22 mouse cellular contexts compared by ENCODE assay signal in the genomic region with DNA sequence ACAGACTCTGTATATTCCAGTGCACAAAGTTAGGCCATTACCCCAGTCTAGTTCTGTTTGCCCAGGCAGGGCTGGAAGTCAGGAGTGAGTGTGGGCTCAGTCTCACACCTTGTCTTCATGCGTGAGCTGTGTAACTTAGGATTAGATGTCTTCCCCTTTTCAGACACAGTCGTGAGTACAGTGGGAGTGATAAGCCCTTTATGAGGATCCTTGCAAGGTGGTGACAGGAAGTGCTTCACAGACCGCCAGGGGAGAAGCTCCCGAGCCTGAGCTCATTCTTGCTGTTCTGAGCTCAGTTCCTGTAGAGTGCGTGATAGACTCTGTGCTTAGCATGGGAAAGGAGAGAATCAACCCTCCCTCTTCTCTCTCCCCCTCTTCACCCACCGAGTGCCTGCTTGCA. TPM values are rescaled to one million over a fixed set of nuclear protein-coding genes. Genes with fewer than 3 reads are reported as not detected.
DNase-seq lines count a peak whose midpoint lies in the region; ATAC-seq and TF ChIP-seq lines count a peak whose summit lies in the region.
"Had no signal": no experiment of that assay in that cellular context is flagged by ENCODE, and none has a peak within 500 bp of the region (broad histone marks: within the 10 kb centered on the region; RNA-seq: fewer than 3 reads in every experiment).

No protein-coding gene starts in this region.

- intact Hi-C loops in heart, adult 2 months (cut with DNase I), result no loop called here
- intact Hi-C loops in heart, postnatal 10 days (cut with DNase I), result no loop called here

- no peak overlapping the region for H3K4me2 ChIP-seq in hindbrain, embryonic 13.5 days
- no peak overlapping the region for H3K4me2 ChIP-seq in hindbrain, embryonic 16.5 days (ENCODE audit: low read length)
- H3K4me2 ChIP-seq: embryonic facial prominence, embryonic 12.5 days; liver, embryonic 11.5 days; stomach, embryonic 15.5 days had no signal

- TF ChIP-seq CTCF in heart, adult 2 months (IDR thresholded peaks at IDR 0.05), result no peak

- 38% methylated on average over 6 of the region's 6 CpGs for WGBS in heart, adult 2 months
- 88% methylated on average over 6 of the region's 6 CpGs for WGBS in hindbrain, embryonic 13.5 days
- WGBS in hindbrain, embryonic 16.5 days, result 89% methylated on average over 6 of the region's 6 CpGs

- H3K79me2 ChIP-seq in heart, adult 2 months (replicated peaks; ENCODE audit: control insufficient read depth, insufficient read depth, low read length), result no peaks in the 10 kb centered on the region

- no peak overlapping the region for H3K9ac ChIP-seq in heart, adult 2 months (ENCODE audit: low read depth, low read length)
- no peak overlapping the region for H3K9ac ChIP-seq in hindbrain, embryonic 13.5 days
- H3K9ac ChIP-seq in hindbrain, embryonic 16.5 days (ENCODE audit: low read depth, low read length), result no peak overlapping the region
- H3K9ac ChIP-seq: embryonic facial prominence, embryonic 12.5 days; forebrain, postnatal 0 days; stomach, embryonic 15.5 days had no signal

- no peak for TF ChIP-seq POLR2A in heart, adult 2 months (IDR thresholded peaks at IDR 0.05; ENCODE audit: insufficient read depth, low read depth, low read length)

- peaks cover 31% of the 10 kb centered on the region for H3K4me1 ChIP-seq in heart, adult 2 months (ENCODE audit: control insufficient read depth, insufficient read depth, low read length)
- H3K4me1 ChIP-seq in hindbrain, embryonic 13.5 days (replicated peaks), result no peaks in the 10 kb centered on the region
- H3K4me1 ChIP-seq in hindbrain, embryonic 16.5 days (ENCODE audit: control insufficient read depth, insufficient read depth, low read depth, low read length), result no peaks in the 10 kb centered on the region

- H3K27me3 ChIP-seq in heart, adult 2 months (ENCODE audit: control insufficient read depth, insufficient read depth, low read length), result no peaks in the 10 kb centered on the region
- H3K27me3 ChIP-seq in hindbrain, embryonic 13.5 days, result no peaks in the 10 kb centered on the region
- H3K27me3 ChIP-seq in hindbrain, embryonic 16.5 days (replicated peaks; ENCODE audit: control insufficient read depth, insufficient read depth, low read length), result no peaks in the 10 kb centered on the region
- H3K27me3 ChIP-seq: embryonic facial prominence, embryonic 12.5 days; stomach, embryonic 15.5 days had no signal

- peak; percentile 43 for ATAC-seq in megakaryocyte, adult 5-6 weeks (ENCODE audit: poor library complexity, severe bottlenecking)
- no peak for ATAC-seq in hindbrain, embryonic 13.5 days (ENCODE audit: low FRiP score)
- ATAC-seq in hindbrain, embryonic 16.5 days, result no peak
- ATAC-seq: forebrain, postnatal 0 days had no signal

- H3K36me3 ChIP-seq in heart, adult 2 months (ENCODE audit: control insufficient read depth, insufficient read depth, low read length), result peaks cover 10% of the 10 kb centered on the region
- H3K36me3 ChIP-seq in hindbrain, embryonic 13.5 days, result peaks cover 57% of the 10 kb centered on the region
- H3K36me3 ChIP-seq in hindbrain, embryonic 16.5 days (ENCODE audit: control insufficient read depth, insufficient read depth, low read length), result peaks cover 8% of the 10 kb centered on the region

- TF ChIP-seq EP300 in heart, adult 2 months (IDR thresholded peaks at IDR 0.05; ENCODE audit: insufficient read depth, low read depth, low read length), result no peak

- peak overlapping the region; percentile 45 for H3K27ac ChIP-seq in heart, adult 2 months
- no peak overlapping the region for H3K27ac ChIP-seq in hindbrain, embryonic 13.5 days
- H3K27ac ChIP-seq in hindbrain, embryonic 16.5 days (ENCODE audit: low read depth, low read length), result no peak overlapping the region
- H3K27ac ChIP-seq: embryonic facial prominence, embryonic 12.5 days; heart, embryonic 10.5 days; stomach, embryonic 15.5 days had no signal

- H3K4me3 ChIP-seq in heart, adult 2 months, result no peak overlapping the region
- H3K4me3 ChIP-seq in hindbrain, embryonic 13.5 days, result no peak overlapping the region
- H3K4me3 ChIP-seq in hindbrain, embryonic 16.5 days (ENCODE audit: low read length), result no peak overlapping the region
- H3K4me3 ChIP-seq: embryonic facial prominence, embryonic 12.5 days; heart, embryonic 10.5 days; stomach, embryonic 15.5 days had no signal

- H3K9me3 ChIP-seq in hindbrain, embryonic 13.5 days, result no peaks in the 10 kb centered on the region
- no peaks in the 10 kb centered on the region for H3K9me3 ChIP-seq in hindbrain, embryonic 16.5 days (ENCODE audit: control insufficient read depth, low read length)
- H3K9me3 ChIP-seq: embryonic facial prominence, embryonic 12.5 days; heart, embryonic 10.5 days; stomach, embryonic 15.5 days had no signal

- DNase-seq in heart, adult 2 months, result no peak
- DNase-seq in heart, postnatal 10 days, result no peak
- DNase-seq in MEL-GATA-1-ER (ENCODE audit: extremely low read depth, low read depth), result peak; percentile 83
- DNase-seq in thymus, postnatal 36 days, result peak; percentile 39 to 54
- no peak for DNase-seq in layer of hippocampus, postnatal 14 days (ENCODE audit: low spot score in 2 of 2)
- DNase-seq: adrenal gland, adult 2 months; forebrain, postnatal 0 days; heart, postnatal 14 days; kidney, adult 8-10 months; kidney, postnatal 36 days; layer of hippocampus, postnatal 36 days; left cerebral cortex, postnatal 4 days; right cerebral cortex, adult 18-20 months had no signal

RNA-seq across cellular contexts. Expression of a gene that starts 11.5 kb away (rescaled TPM):
- total RNA-seq in heart, adult 2 months (2021), result 1 to 10 TPM; 4.0 to 5.9 TPM
- 10.7 and 13.5 TPM in 2 replicates for polyA plus RNA-seq in heart, adult 2 months (2012; rRNA removed)
- 10 to 100 TPM in 1 of 2 experiments, 1 to 10 TPM in 1; 7.9 to 10.4 TPM for total RNA-seq in heart, postnatal 10 days (2021)
- total RNA-seq in megakaryocyte, adult 5-6 weeks (2015), result 1.2 and 1.3 TPM in 2 replicates
- total RNA-seq in megakaryocyte, adult 5-6 weeks (2017), result 1.1 and 2.3 TPM in 2 replicates
- 1 to 10 TPM; 6.3 to 9.1 TPM for total RNA-seq in layer of hippocampus, postnatal 14 days (2021)
- 2.2 and 2.3 TPM in 2 replicates for polyA plus RNA-seq in hindbrain, embryonic 13.5 days (2015; fragmentation: Nextera tagmentation; extraction: Ambion mirVana)
- 6.7 and 7.4 TPM in 2 replicates for polyA plus RNA-seq in hindbrain, embryonic 16.5 days (2015; fragmentation: Nextera tagmentation; extraction: Ambion mirVana)

RNA-seq across cellular contexts. Expression of a gene that starts 20.0 kb away (rescaled TPM):
- total RNA-seq in heart, adult 2 months (2021), result 10 to 100 TPM; 10.1 to 10.7 TPM
- polyA plus RNA-seq in heart, adult 2 months (2012; rRNA removed), result 17.3 and 22.3 TPM in 2 replicates
- total RNA-seq in heart, postnatal 10 days (2021), result 10 to 100 TPM; 12.3 to 12.6 TPM
- 2.5 and 3.8 TPM in 2 replicates for total RNA-seq in megakaryocyte, adult 5-6 weeks (2015)
- total RNA-seq in megakaryocyte, adult 5-6 weeks (2017), result 5.5 and 8.3 TPM in 2 replicates
- 10 to 100 TPM; 29.4 to 30.6 TPM for total RNA-seq in layer of hippocampus, postnatal 14 days (2021)
- 26.1 and 28.0 TPM in 2 replicates for polyA plus RNA-seq in hindbrain, embryonic 13.5 days (2015; fragmentation: Nextera tagmentation; extraction: Ambion mirVana)
- 37.6 and 41.0 TPM in 2 replicates for polyA plus RNA-seq in hindbrain, embryonic 16.5 days (2015; fragmentation: Nextera tagmentation; extraction: Ambion mirVana)

RNA-seq across cellular contexts. Expression of a gene that starts 29.7 kb away (rescaled TPM):
- under 1 TPM; 0.13 to 0.14 TPM for total RNA-seq in heart, adult 2 months (2021)
- polyA plus RNA-seq in heart, adult 2 months (2012; rRNA removed), result 0.14 and 0.15 TPM in 2 replicates
- not detected for total RNA-seq in heart, postnatal 10 days (2021)
- total RNA-seq in megakaryocyte, adult 5-6 weeks (2015), result 26.6 and 34.4 TPM in 2 replicates
- 31.9 and 39.2 TPM in 2 replicates for total RNA-seq in megakaryocyte, adult 5-6 weeks (2017)
- not detected for total RNA-seq in layer of hippocampus, postnatal 14 days (2021)
- polyA plus RNA-seq in hindbrain, embryonic 13.5 days (2015; fragmentation: Nextera tagmentation; extraction: Ambion mirVana), result 0.14 TPM in 1 of 2 replicates, not detected in the other
- not detected in 2 replicates for polyA plus RNA-seq in hindbrain, embryonic 16.5 days (2015; fragmentation: Nextera tagmentation; extraction: Ambion mirVana)
- total RNA-seq: gastrocnemius, adult 18-20 months; layer of hippocampus, postnatal 36 days had no signal
- polyA plus RNA-seq: embryonic facial prominence, embryonic 12.5 days; neural tube, embryonic 11.5 days had no signal

RNA-seq across cellular contexts. Expression of a gene that starts 46.4 kb away (rescaled TPM):
- 10 to 100 TPM; 37.2 to 38.7 TPM for total RNA-seq in heart, adult 2 months (2021)
- polyA plus RNA-seq in heart, adult 2 months (2012; rRNA removed), result 17.9 and 23.4 TPM in 2 replicates
- total RNA-seq in heart, postnatal 10 days (2021), result 10 to 100 TPM; 45.6 to 54.6 TPM
- total RNA-seq in megakaryocyte, adult 5-6 weeks (2015), result 42.2 and 42.4 TPM in 2 replicates
- 24.8 and 28.9 TPM in 2 replicates for total RNA-seq in megakaryocyte, adult 5-6 weeks (2017)
- total RNA-seq in layer of hippocampus, postnatal 14 days (2021), result 10 to 100 TPM; 68.8 to 72.5 TPM
- polyA plus RNA-seq in hindbrain, embryonic 13.5 days (2015; fragmentation: Nextera tagmentation; extraction: Ambion mirVana), result 54.3 and 55.1 TPM in 2 replicates
- 38.7 and 52.4 TPM in 2 replicates for polyA plus RNA-seq in hindbrain, embryonic 16.5 days (2015; fragmentation: Nextera tagmentation; extraction: Ambion mirVana)

RNA-seq across cellular contexts. Expression of a gene that starts 46.5 kb away (rescaled TPM):
- total RNA-seq in heart, adult 2 months (2021), result 1 to 10 TPM; 4.5 to 4.6 TPM
- 6.7 and 9.9 TPM in 2 replicates for polyA plus RNA-seq in heart, adult 2 months (2012; rRNA removed)
- total RNA-seq in heart, postnatal 10 days (2021), result 1 to 10 TPM; 5.8 to 8.0 TPM
- 1.1 TPM in 1 of 2 replicates, not detected in the other for total RNA-seq in megakaryocyte, adult 5-6 weeks (2015)
- total RNA-seq in megakaryocyte, adult 5-6 weeks (2017), result 0.44 and 1.3 TPM in 2 replicates
- 10 to 100 TPM; 13.0 to 13.1 TPM for total RNA-seq in layer of hippocampus, postnatal 14 days (2021)
- polyA plus RNA-seq in hindbrain, embryonic 13.5 days (2015; fragmentation: Nextera tagmentation; extraction: Ambion mirVana), result 7.2 and 8.1 TPM in 2 replicates
- polyA plus RNA-seq in hindbrain, embryonic 16.5 days (2015; fragmentation: Nextera tagmentation; extraction: Ambion mirVana), result 9.1 and 10.9 TPM in 2 replicates

Comparison
In these comparisons a context has a peak if more than half of its experiments do, and no peak if none do; other contexts are left out.
1. DNase-seq: peak in MEL-GATA-1-ER (single experiment) and thymus, postnatal 36 days (2 of 2); none in heart, adult 2 months (0 of 2), heart, postnatal 10 days (0 of 2) and layer of hippocampus, postnatal 14 days (0 of 2).
2. RNA of a gene that starts 29.7 kb away (total RNA-seq): 26.6 to 39.2 TPM in megakaryocyte, adult 5-6 weeks; not detected in layer of hippocampus, postnatal 14 days, 0.13 to 0.14 TPM in heart, adult 2 months and not detected in heart, postnatal 10 days; every median in the first group is over 10 times any median in the second.